Mouse (Mus musculus) C2C12 (cell line): ENCODE data around the gene Celf1.

Source experiments
- CTCF ChIP-seq: IDR thresholded peaks from one replicate; pipeline ENCODE4 v1.5.1; 2011; ENCODE audit not compliant: control insufficient read depth, insufficient read depth, insufficient read length
- MYOD1 ChIP-seq: IDR thresholded peaks from one replicate; pipeline ENCODE4 v1.6.1; 2011; ENCODE audit warnings: low read depth; ENCODE audit not compliant: control insufficient read depth, insufficient read length
- USF1 ChIP-seq: IDR thresholded peaks from one replicate; pipeline ENCODE4 v1.6.1; 2011; ENCODE audit warnings: low read depth, mild to moderate bottlenecking, control low read depth, moderate library complexity

DNA sequence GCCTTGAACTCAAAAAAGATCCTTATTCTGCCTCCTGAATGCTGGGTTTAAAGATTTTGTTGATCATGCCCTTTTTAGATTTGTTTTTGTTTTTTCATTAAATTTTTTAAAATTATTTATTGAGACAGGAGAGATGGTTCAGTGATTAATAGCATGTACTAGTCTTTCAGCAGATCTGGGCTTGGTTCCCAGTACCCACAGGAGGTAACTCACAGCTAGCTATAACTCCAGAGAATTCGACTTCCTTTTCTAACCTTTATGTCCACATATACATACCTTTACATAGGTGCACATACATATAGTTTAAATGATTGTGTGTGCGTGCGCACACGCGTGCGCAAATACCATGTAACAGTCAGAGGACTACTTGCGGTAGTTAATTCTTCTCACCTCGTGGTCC lies 68.4 kb downstream of the Celf1 start:
- TF ChIP-seq CTCF, result no peak
- TF ChIP-seq MYOD1, result no peak
- TF ChIP-seq USF1, result no peak
